Mouse (Mus musculus): ENCODE data around the gene Cers3.

DNA sequence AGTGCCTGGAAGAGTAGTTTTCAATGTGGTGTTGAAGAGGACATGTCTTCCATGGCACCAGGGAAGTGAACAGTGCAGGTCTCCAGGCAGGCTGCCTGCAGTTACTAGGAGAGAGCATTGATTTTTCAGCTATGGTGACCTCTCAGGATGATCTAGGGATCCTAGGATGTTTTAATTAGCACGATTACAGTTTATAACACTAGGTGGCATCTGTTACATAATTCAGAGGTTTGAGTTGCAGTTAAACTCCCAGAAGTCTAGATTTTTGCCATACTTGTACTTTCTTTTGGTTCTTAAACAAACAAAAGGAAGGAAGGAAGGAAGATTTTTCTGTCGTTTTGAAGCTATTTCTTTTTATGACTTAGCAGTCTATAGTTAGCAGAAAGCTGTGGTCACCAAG lies 32.1 kb upstream of the Cers3 start:
- TF ChIP-seq CTCF (IDR thresholded peaks at IDR 0.05; ENCODE audit: borderline replicate concordance, extremely low read depth, insufficient read depth, insufficient read length) (no peak), POLR2A (IDR thresholded peaks at IDR 0.05; ENCODE audit: borderline replicate concordance, extremely low read depth, insufficient read depth, insufficient read length, poor library complexity, severe bottlenecking) (no peak)
